ENCODE assay signal across 17 mouse cellular contexts in the genomic region with DNA sequence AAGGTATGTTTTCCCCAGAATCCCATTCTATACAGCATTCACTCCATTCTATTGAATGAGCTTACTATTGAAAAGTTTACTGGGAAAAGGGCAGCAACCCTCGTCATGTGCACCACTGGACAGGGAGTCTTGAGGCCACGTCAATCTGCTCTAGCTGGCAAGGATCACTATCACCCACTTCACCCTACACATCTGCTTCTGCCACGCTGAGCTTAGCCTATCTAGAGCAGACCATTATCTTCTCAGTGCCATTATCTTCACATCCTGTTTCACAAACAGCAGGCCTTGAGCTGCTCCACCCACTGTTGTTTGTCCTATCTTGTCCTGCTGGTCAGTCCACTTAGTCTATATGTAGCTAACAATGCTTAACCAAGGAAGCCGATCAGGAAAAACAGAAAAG.
DNase-seq lines count a peak whose midpoint lies in the region; ATAC-seq lines count a peak whose summit lies in the region.
"Had no signal": no experiment of that assay in that cellular context is flagged by ENCODE, and none has a peak within 500 bp of the region (broad histone marks: within the 10 kb centered on the region; RNA-seq: fewer than 3 reads in every experiment).

No protein-coding gene starts in this region.

- WGBS in liver, embryonic 13.5 days (ENCODE audit: insufficient replicate concordance) = 5% methylated on average over 4 of the region's 4 CpGs

- H3K36me3 ChIP-seq in liver, embryonic 13.5 days = no peaks in the 10 kb centered on the region
- H3K36me3 ChIP-seq: heart, embryonic 15.5 days; limb, embryonic 15.5 days had no signal

- ATAC-seq in liver, embryonic 13.5 days (ENCODE audit: low read depth) = peak; percentile 95
- peak; percentile 83 for ATAC-seq in megakaryocyte progenitor cell, adult 5-6 weeks (replicated peaks; ENCODE audit: poor library complexity)
- ATAC-seq in erythroblast, adult 5-6 weeks (replicated peaks; ENCODE audit: low FRiP score, poor library complexity, severe bottlenecking) = no peak

- H3K9me3 ChIP-seq in liver, embryonic 13.5 days (replicated peaks) = no peaks in the 10 kb centered on the region
- H3K9me3 ChIP-seq: heart, embryonic 15.5 days; limb, embryonic 15.5 days had no signal

- DNase-seq in embryo, embryonic 10.5 days (ENCODE audit: low spot score) = peak; percentile 5
- no peak for DNase-seq in embryo, embryonic 10 days (ENCODE audit: low spot score)
- DNase-seq in lung, postnatal 10 days = peak; percentile 25
- DNase-seq in lung, postnatal 14 days = no peak
- DNase-seq in liver, embryonic 13.5 days = peak; percentile 53
- no peak for DNase-seq in kidney, postnatal 14 days
- DNase-seq: adrenal gland, adult 8-10 months; cerebellum, adult 2 months; gastrocnemius, postnatal 14 days; kidney, adult 8-10 months; kidney, postnatal 4 days; thymus, adult 18-20 months had no signal

- no peak overlapping the region for H3K9ac ChIP-seq in liver, embryonic 13.5 days
- H3K9ac ChIP-seq: heart, embryonic 15.5 days; limb, embryonic 15.5 days had no signal

- H3K4me3 ChIP-seq in liver, embryonic 13.5 days (replicated peaks) = no peak overlapping the region
- H3K4me3 ChIP-seq: heart, embryonic 15.5 days; limb, embryonic 15.5 days; myocyte had no signal

- no peaks in the 10 kb centered on the region for H3K27me3 ChIP-seq in liver, embryonic 13.5 days
- H3K27me3 ChIP-seq: heart, embryonic 15.5 days; limb, embryonic 15.5 days had no signal

- H3K27ac ChIP-seq in liver, embryonic 13.5 days = no peak overlapping the region
- H3K27ac ChIP-seq: heart, embryonic 15.5 days; limb, embryonic 15.5 days had no signal

- peaks cover 31% of the 10 kb centered on the region for H3K4me1 ChIP-seq in liver, embryonic 13.5 days (replicated peaks)

- H3K4me2 ChIP-seq in liver, embryonic 13.5 days = peak overlapping the region; percentile 24
- H3K4me2 ChIP-seq: heart, embryonic 15.5 days; limb, embryonic 15.5 days had no signal

Comparison
In these comparisons a context has a peak if more than half of its experiments do, and no peak if none do; other contexts are left out.
1. DNase-seq: peak in embryo, embryonic 10.5 days (single experiment), lung, postnatal 10 days (single experiment) and liver, embryonic 13.5 days (single experiment); none in embryo, embryonic 10 days (single experiment), lung, postnatal 14 days (single experiment) and kidney, postnatal 14 days (single experiment).